Mouse (Mus musculus): ENCODE data around the gene Cspg4. TPM values are rescaled to one million over a fixed set of nuclear protein-coding genes. Genes with fewer than 3 reads are reported as not detected.
"Not testable (repeated sequence)": the region's sequence is repeated elsewhere in the genome, so short reads cannot be mapped to it uniquely, and the experiment has no call there.

Gene Cspg4
- total RNA-seq, 2 experiments from 2014 or later: not detected

- no peak for ATAC-seq (replicated peaks; ENCODE audit: low FRiP score, low TSS enrichment, poor library complexity, severe bottlenecking)
These were observed 53.6 kb downstream of the Cspg4 start for GRCm38 (mm10) chr9:56918466-56918865.

DNA sequence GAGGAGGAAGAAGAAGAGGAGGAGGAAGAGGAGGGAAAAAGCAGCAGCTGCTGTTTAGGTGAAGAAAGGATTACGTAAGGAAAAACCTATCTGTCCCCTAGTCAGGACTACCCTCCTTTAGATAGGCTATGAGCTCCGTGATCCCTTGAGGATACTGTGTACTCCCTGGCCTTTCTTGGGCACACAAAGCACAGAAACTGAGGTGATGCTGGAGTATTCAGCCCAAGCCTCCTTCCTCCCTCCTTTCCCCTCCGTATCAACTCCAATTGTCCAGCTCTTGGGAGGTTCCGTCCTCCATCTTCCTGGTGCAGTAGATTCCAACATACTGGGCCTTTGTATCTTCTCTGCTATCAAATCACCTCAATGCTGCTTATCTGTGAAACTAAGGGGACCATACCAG, 57.9 kb downstream of the Cspg4 start:
- no peak for ATAC-seq (replicated peaks; ENCODE audit: low FRiP score, low TSS enrichment, poor library complexity, severe bottlenecking)

DNA sequence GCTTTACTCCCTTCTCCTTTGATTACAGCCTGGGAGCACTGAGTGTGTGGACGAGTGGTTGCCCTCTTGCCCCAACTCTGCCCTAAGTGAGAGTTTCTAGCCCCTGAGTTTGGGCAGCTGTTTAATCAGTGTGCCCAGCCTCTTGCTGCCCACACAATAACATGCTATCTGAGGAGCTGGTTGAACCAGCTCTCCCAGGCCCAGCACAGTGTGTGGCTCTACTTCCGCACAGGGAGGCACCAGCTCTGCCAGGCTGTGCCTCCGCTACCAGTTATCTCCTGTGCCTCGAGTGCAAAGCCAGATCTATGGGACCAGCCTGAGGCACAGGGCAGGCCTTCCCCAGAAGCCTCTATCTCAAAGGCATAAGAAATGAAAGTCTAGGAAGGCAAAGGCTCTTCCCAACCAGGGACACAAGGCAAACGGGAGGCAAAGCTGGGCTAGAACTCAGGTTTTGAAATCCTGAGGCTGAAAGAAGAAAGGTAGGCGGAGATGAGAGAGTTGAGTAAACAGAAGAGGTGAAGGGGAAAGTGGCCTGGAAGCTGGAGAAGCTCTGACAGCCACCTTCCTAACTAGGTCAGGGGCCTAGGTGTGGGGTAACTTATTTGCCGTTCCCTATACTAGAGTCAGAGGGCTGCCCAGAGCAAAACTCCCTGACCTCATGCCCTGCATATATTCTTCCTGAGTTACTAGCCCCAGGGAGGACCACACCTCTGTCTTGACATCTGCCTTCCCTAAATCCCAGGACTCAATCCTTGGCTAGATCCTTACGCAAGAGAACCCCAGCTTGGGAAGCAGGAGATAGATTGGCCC, 59.2 kb downstream of the Cspg4 start:
- peak; percentile 44 for ATAC-seq (replicated peaks; ENCODE audit: low FRiP score, low TSS enrichment, poor library complexity, severe bottlenecking)

DNA sequence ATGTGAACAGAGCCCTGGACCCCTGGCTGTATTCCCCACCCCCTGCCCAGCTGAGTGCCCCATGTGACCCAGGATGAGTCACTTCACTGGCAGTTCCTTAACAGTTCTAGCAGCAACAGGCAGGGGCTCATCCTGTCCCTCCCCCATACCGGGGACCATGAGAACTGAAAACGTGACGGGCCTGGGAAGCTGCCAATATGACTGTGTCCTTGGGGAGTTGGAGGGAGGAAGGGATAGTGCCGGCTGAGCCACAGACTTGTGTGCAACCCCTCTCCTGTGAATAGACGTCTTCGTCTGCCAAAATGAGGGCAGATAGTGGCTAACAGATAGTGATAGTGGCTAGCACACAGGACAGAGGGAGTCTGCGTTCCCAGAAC, 59.8 kb downstream of the Cspg4 start:
- no peak; the same call in 1 of the 2 replicates for ATAC-seq (replicated peaks; ENCODE audit: low FRiP score, low TSS enrichment, poor library complexity, severe bottlenecking)

DNA sequence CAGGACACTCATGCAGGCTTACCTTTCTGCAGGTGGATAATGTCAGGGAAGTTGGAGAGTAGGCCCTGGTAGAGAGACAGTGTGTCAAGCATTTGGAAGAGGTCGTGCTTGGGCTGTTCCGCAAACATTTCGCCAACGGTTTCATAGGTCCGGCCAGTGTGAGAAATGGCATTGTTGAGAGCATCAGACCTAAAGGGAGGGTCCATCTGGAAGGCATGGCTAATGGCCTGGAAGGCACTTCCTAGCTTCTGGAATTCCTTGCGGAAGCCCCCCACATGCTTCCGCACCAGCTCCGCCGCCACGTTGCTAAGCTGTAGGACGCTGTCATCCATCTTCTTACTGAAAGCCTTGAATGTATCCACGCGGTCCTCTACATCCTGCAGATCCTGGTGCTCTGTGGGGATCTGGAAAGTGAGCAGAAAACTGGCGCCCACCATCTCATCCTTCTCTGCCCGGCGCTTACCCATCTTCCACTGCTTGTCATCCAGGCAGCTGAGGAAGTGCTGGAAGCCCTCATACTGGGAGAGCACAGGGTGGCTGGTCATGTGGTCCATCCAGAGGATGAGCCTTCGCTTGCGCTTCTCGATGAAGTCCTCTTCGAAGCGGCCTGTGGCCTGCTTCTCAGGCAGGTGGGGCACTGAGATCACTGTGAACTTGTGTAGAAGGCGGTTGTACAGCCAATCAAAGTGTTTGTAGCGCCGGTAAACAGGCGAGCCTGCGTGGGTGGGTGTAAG, 60.6 kb downstream of the Cspg4 start:
- ATAC-seq (replicated peaks; ENCODE audit: low FRiP score, low TSS enrichment, poor library complexity, severe bottlenecking): no peak

GRCm38 (mm10) chr9:56926025-56926360, 61.2 kb downstream of the Cspg4 start:
- ATAC-seq (replicated peaks; ENCODE audit: low FRiP score, low TSS enrichment, poor library complexity, severe bottlenecking): no peak

DNA sequence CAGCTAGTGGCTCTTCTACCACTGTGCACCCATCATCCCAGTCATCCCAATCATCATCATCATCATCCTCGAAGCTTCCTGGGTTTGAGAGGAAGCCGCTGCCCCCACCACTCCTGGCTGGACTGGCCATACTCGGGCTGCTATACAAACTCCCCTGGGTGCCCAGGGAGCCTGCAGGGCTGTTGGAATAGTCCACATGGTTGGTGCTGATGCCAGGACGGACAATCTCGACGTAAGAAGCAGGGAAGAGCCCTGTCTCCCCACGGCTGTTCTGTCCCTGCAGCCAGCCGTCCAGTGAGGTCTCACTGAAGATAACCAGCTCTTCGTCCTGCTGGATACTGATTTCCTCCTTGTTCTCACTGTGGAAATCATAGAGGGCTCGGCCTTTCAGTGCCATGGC, 61.6 kb downstream of the Cspg4 start:
- ATAC-seq (replicated peaks; ENCODE audit: low FRiP score, low TSS enrichment, poor library complexity, severe bottlenecking): no peak

DNA sequence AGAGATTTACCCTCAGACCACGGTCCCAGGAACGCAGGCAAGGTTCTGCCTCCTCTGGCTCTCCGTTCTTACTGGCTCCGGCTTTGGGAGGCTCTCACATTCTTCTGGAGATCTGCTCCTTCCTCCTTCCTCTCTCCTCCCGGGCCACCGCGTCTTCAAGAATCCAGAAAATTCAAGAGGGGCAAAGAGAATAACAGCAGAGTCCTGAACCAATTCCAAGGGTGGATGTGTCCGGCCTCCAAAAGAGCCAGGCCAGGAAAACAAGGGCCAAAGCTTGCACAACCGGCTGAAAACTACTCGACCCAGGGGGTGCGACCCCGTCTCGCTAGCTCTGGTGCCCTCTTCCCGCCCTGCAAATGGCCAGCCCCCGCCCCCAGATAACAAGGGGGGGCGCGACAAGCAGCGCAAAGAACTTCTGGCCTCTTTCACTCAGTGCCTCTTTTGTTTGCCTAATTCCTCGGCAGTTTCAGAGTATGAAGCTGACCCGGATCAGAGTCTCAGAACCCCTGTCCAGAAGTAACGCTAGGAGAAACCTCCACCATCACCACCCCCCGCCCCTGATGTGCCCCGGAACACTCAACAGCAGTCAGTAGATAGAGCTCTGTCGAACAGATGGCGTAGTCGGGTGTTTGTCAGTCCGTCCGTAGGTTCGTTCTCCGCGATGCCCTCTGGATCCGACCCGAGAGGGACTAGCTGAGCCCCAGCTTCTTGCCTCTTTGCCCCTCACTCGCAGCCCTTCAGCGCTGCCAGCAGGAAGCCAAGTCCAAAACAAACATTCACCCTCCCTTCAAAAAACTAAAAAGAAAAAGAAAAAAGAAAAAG, 62.6 kb downstream of the Cspg4 start:
- peak; percentile 25; the same call in 1 of the 2 replicates for ATAC-seq (replicated peaks; ENCODE audit: low FRiP score, low TSS enrichment, poor library complexity, severe bottlenecking)

DNA sequence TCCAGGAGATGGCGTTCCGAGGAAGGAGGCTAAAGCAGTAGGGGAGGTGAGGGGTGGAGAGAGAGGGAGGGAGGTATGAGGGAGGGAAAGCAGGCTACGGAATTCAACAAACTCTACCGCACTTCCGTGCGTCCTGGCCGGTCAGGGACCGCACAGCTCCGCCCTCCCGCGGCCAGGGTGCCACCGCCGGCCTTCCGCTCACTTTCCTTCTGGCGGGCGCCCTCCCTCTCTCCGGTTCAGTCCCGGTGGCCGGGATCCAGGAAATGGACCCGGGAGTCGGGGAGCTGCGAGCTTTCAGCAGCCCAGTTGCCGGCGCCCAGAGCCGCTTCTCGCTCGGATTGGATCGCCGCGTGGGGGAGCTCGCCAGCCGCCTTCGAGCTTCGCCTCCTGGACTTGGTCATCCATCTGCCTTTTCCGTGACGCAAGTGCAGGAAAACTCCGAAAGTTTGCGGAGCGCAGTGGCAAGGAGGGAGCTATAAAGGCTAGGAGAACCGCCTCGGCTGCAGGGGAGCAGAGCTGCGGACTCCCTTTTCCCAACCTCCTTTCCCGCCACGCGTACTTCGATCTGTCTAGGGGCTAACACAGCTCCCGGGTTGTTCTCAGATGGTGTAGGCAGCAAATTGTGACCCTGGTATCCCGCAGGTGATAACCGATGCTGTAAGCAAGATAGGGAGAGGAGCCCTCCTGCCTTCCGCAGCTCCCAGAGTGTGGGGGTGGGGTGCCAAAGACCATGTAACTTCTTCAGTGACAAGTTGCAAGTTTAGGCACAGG, 63.4 kb downstream of the Cspg4 start, which contains the start of gene Snx33:
Gene Snx33 (minus strand): TSS at position 331 of the 771 bp plus-strand sequence.
- ATAC-seq (replicated peaks; ENCODE audit: low FRiP score, low TSS enrichment, poor library complexity, severe bottlenecking): peak; percentile 58

- ATAC-seq (replicated peaks; ENCODE audit: low FRiP score, low TSS enrichment, poor library complexity, severe bottlenecking): no peak
These were observed 64.7 kb downstream of the Cspg4 start for GRCm38 (mm10) chr9:56929496-56929895.

- no peak for ATAC-seq (replicated peaks; ENCODE audit: low FRiP score, low TSS enrichment, poor library complexity, severe bottlenecking)
These were observed 65.7 kb downstream of the Cspg4 start for GRCm38 (mm10) chr9:56930556-56930955.

GRCm38 (mm10) chr9:56936861-56937222, 72.0 kb downstream of the Cspg4 start:
- no peak; the same call in 1 of the 2 replicates for ATAC-seq (replicated peaks; ENCODE audit: low FRiP score, low TSS enrichment, poor library complexity, severe bottlenecking)

DNA sequence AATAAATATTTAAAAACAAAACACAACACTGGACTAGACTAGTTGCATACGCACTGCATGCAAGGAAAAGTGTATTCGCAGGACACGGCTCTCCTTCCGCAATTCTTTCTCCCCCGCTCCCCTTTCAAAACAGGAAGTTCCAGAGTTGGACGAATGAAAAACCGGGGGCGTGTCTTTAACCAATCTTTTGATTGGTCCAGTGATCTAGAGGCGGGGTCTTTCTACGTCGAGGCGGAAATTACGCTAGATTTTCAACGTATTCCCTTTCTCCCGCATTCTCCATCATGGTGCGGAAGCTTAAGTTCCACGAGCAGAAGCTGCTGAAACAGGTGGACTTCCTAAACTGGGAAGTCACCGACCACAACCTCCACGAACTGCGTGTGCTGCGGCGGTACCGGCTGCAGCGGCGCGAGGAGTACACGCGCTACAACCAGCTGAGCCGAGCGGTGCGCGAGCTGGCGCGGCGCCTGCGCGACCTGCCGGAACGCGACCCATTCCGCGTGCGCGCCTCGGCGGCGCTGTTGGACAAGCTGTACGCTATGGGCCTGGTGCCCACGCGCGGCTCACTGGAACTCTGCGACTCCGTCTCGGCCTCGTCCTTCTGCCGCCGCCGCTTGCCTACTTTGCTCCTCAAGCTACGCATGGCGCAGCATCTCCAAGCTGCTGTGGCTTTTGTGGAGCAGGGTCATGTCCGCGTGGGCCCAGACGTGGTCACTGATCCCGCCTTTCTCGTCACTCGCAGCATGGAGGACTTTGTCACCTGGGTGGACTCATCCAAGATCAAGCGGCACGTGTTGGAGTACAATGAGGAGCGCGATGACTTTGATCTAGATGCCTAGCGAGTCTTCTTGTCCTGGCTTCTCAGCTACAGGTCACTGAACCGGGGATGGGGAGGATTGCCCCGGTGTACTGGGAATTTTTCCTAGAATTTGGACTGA, 72.7 kb downstream of the Cspg4 start, which contains the start of gene Imp3:
Gene Imp3 (plus strand): TSS at position 253 of the 938 bp plus-strand sequence.
- peak; percentile 95 for ATAC-seq (replicated peaks; ENCODE audit: low FRiP score, low TSS enrichment, poor library complexity, severe bottlenecking)

GRCm38 (mm10) chr9:56938374-56938773, 73.5 kb downstream of the Cspg4 start:
- no peak for ATAC-seq (replicated peaks; ENCODE audit: low FRiP score, low TSS enrichment, poor library complexity, severe bottlenecking)

GRCm38 (mm10) chr9:56947481-56947880, 82.6 kb downstream of the Cspg4 start:
- ATAC-seq (replicated peaks; ENCODE audit: low FRiP score, low TSS enrichment, poor library complexity, severe bottlenecking): not testable (repeated sequence)

DNA sequence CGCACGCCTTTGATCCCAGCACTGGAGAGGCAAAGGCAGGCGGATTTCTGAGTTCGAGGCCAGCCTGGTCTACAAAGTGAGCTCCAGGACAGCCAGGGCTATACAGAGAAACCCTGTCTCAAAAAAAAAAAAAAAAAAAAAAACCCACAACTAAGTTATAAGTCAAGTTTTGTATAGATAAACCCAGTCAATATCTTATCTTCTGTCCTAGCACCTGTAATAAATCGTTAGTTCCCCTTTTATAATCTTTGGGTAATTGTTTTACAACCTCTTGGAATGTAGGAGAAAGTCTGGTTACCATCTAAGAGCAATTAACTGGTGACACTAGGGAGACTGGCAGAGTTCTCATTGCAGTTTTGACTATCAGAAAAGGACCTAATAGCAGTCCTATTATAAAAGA, 83.9 kb downstream of the Cspg4 start:
- not testable (repeated sequence) for ATAC-seq (replicated peaks; ENCODE audit: low FRiP score, low TSS enrichment, poor library complexity, severe bottlenecking)
